Mouse (Mus musculus) ovary, adult 18-20 months (tissue): ENCODE measurements at regions not wholly inside any gene's neighbourhood (a gene's known extent, or its start where the extent isn't known, plus 50 kb on each side); places are given as distances from the start of the nearest gene placed in this dataset.

Experiments
- DNase-seq: peaks from one replicate; pipeline ENCODE4 v3.0.0; 2022; ENCODE audit warnings: low spot score, mixed read lengths

GRCm38 (mm10) chr3:120748513-120748912 lies 423.0 kb downstream of the Rwdd3 start:
- no peak for DNase-seq

- no peak for DNase-seq
Observed at GRCm38 (mm10) chr3:120747678-120748077, 423.8 kb downstream of the Rwdd3 start.

- no peak for DNase-seq
Observed at GRCm38 (mm10) chr3:120733332-120733731, 438.2 kb downstream of the Rwdd3 start.

GRCm38 (mm10) chr3:120732391-120732790 lies 439.1 kb downstream of the Rwdd3 start:
- no peak for DNase-seq

- no peak for DNase-seq
Observed at GRCm38 (mm10) chr3:120731287-120731686, 440.2 kb downstream of the Rwdd3 start.

- no peak for DNase-seq
Observed at GRCm38 (mm10) chr3:120730225-120730624, 441.3 kb downstream of the Rwdd3 start.

- no peak for DNase-seq
Observed at GRCm38 (mm10) chr3:120729671-120730070, 441.8 kb downstream of the Rwdd3 start.

- no peak for DNase-seq
Observed at GRCm38 (mm10) chr3:120685227-120685626, 486.3 kb downstream of the Rwdd3 start.

- no peak for DNase-seq
Observed at GRCm38 (mm10) chr3:120675906-120676305, 495.6 kb downstream of the Rwdd3 start.

GRCm38 (mm10) chr3:120668654-120669053 lies 502.8 kb downstream of the Rwdd3 start:
- no peak for DNase-seq

GRCm38 (mm10) chr3:120662521-120662920 lies 509.0 kb downstream of the Rwdd3 start:
- DNase-seq: no peak

GRCm38 (mm10) chr3:120660776-120661175 lies 510.7 kb downstream of the Rwdd3 start:
- no peak for DNase-seq

GRCm38 (mm10) chr3:120649047-120649868 lies 522.2 kb downstream of the Rwdd3 start:
- no peak for DNase-seq

GRCm38 (mm10) chr3:120648391-120648790 lies 523.1 kb downstream of the Rwdd3 start:
- no peak for DNase-seq

- DNase-seq: no peak
Observed at GRCm38 (mm10) chr3:120636669-120637305, 534.7 kb downstream of the Rwdd3 start.

- no peak for DNase-seq
Observed at GRCm38 (mm10) chr3:120618358-120618757, 553.1 kb downstream of the Rwdd3 start.

GRCm38 (mm10) chr3:120594226-120594625 lies 577.3 kb downstream of the Rwdd3 start:
- DNase-seq: no peak

- no peak for DNase-seq
Observed at GRCm38 (mm10) chr3:120591183-120591582, 580.3 kb downstream of the Rwdd3 start.

GRCm38 (mm10) chr3:120570806-120571425 lies 600.6 kb downstream of the Rwdd3 start:
- DNase-seq: no peak

GRCm38 (mm10) chr3:120541556-120542476 lies 629.7 kb downstream of the Rwdd3 start:
- no peak for DNase-seq

GRCm38 (mm10) chr3:120533901-120534300 lies 637.6 kb downstream of the Rwdd3 start:
- DNase-seq: no peak
